Mouse (Mus musculus) intestine, embryonic 14.5 days (tissue): ENCODE data around the gene Mrpl53. TPM values are rescaled to one million over a fixed set of nuclear protein-coding genes. Genes with fewer than 3 reads are reported as not detected.

ENCODE experiments used
- ATAC-seq: fragments of 200-750 bp; cut with Nextera tagmentation; replicated peaks from 2 replicates; pipeline ENCODE4 v1.8.0; 2017; ENCODE audit warnings: low read depth, moderate number of reproducible peaks, moderate TSS enrichment, moderate library complexity; ENCODE audit not compliant: low FRiP score, low TSS enrichment
- DNase-seq: peaks from one replicate; pipeline ENCODE4 v3.0.0-alpha.2; 2018; ENCODE audit warnings: low spot score
- H3K27ac ChIP-seq: fragments of 300-500 bp; sonication (generic); 2 replicates; pipeline ENCODE4 v1.5.1; 2014; ENCODE audit warnings: low read depth, mild to moderate bottlenecking, control low read depth
- H3K27me3 ChIP-seq: fragments of 300-500 bp; sonication (generic); replicated peaks from 2 replicates; pipeline ENCODE4 v1.6.1; 2014; ENCODE audit warnings: low read length, control low read depth; ENCODE audit not compliant: control insufficient read depth, insufficient read depth
- H3K36me3 ChIP-seq: fragments of 300-500 bp; sonication (generic); 2 replicates; pipeline ENCODE4 v1.6.1; 2014; ENCODE audit warnings: low read length, control low read depth; ENCODE audit not compliant: control insufficient read depth, insufficient read depth
- H3K4me1 ChIP-seq: fragments of 300-500 bp; sonication (generic); replicated peaks from 2 replicates; pipeline ENCODE4 v1.6.1; 2014; ENCODE audit warnings: low read length, control low read depth, mixed read lengths; ENCODE audit not compliant: control insufficient read depth, insufficient read depth
- H3K4me2 ChIP-seq: fragments of 300-500 bp; sonication (generic); 2 replicates; pipeline ENCODE4 v1.6.1; 2014; ENCODE audit warnings: low read length
- H3K4me3 ChIP-seq: fragments of 300-500 bp; sonication (generic); 2 replicates; pipeline ENCODE4 v1.5.1; 2014; ENCODE audit warnings: low read depth, low read length, control low read depth, mixed read lengths
- H3K9ac ChIP-seq: fragments of 300-500 bp; sonication (generic); 2 replicates; pipeline ENCODE4 v1.6.1; 2014; ENCODE audit warnings: mild to moderate bottlenecking, low read length
- H3K9me3 ChIP-seq: fragments of 300-500 bp; sonication (generic); 2 replicates; pipeline ENCODE4 v1.6.1; 2016; ENCODE audit warnings: low read length, control low read depth; ENCODE audit not compliant: control insufficient read depth
- WGBS: fragments of 180-500 bp; shearing (Covaris S2); extraction: QIAGEN DNeasy Blood & Tissue Kit; methylation state at CpG from one replicate; pipeline ENCODE4 v1.1.7; 2014; 5-methylcytosine and 5-hydroxymethylcytosine counted together
- polyA plus RNA-seq: library from polyadenylated mRNA; unstranded; fragments of >200 nt; fragmentation: Nextera tagmentation; extraction: Ambion mirVana; gene quantifications from 2 replicates; pipeline ENCODE4 v1.2.1, GENCODE M21; 2014

Gene Mrpl53
- polyA plus RNA-seq, 1 experiment from 2014 or later = 136 TPM

GRCm38 (mm10) chr6:83116373-83117164, 7.7 kb downstream of the Mrpl53 start:
- Histone ChIP-seq H3K9me3 (no peaks in the 10 kb centered on the region), H3K4me3 (peak overlapping the region; percentile 79), H3K27ac (no peak overlapping the region), H3K4me2 (peak overlapping the region; percentile 95), H3K4me1 (peaks cover 25% of the 10 kb centered on the region), H3K36me3 (peaks cover 32% of the 10 kb centered on the region), H3K9ac (peak overlapping the region; percentile 80), H3K27me3 (no peaks in the 10 kb centered on the region)
- DNase-seq (no peak), ATAC-seq (no peak)
- WGBS = 76% methylated on average over 11 of the region's 11 CpGs

- DNase-seq = no peak
- no peak overlapping the region for H3K4me3 ChIP-seq
- no peak overlapping the region for H3K27ac ChIP-seq
- 87% methylated on average over 4 of the region's 4 CpGs for WGBS
- H3K27me3 ChIP-seq = no peaks in the 10 kb centered on the region
- H3K9ac ChIP-seq = no peak overlapping the region
- no peak overlapping the region for H3K4me2 ChIP-seq
- no peaks in the 10 kb centered on the region for H3K9me3 ChIP-seq
- H3K4me1 ChIP-seq = peaks cover 25% of the 10 kb centered on the region
- ATAC-seq = no peak
- H3K36me3 ChIP-seq = peaks cover 31% of the 10 kb centered on the region
Measured at GRCm38 (mm10) chr6:83117165-83117438, 8.3 kb downstream of the Mrpl53 start.

DNA sequence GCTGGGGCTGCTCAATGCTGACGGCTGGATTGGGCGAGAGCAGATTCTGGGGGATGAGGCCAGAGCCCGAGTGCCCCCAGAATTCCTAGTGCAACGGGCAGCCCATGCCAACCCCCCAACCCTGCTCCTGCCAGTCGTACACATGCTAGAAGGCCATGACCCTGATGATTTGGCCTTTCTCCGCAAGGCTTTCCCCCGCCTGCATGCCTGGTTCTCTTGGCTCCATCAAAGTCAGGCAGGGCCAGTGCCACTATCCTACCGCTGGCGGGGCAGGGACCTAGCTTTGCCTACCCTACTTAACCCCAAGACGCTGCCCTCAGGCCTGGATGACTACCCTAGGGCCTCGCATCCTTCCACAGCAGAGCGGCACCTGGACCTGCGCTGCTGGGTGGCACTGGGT, 8.8 kb downstream of the Mrpl53 start:
- H3K9me3 ChIP-seq = no peaks in the 10 kb centered on the region
- H3K4me1 ChIP-seq = peaks cover 30% of the 10 kb centered on the region
- H3K4me2 ChIP-seq = no peak overlapping the region
- no peak overlapping the region for H3K4me3 ChIP-seq
- no peak for DNase-seq
- no peaks in the 10 kb centered on the region for H3K27me3 ChIP-seq
- H3K27ac ChIP-seq = no peak overlapping the region
- no peak overlapping the region for H3K9ac ChIP-seq
- ATAC-seq = no peak
- H3K36me3 ChIP-seq = peaks cover 31% of the 10 kb centered on the region
- 89% methylated on average over 13 of the region's 13 CpGs for WGBS

DNA sequence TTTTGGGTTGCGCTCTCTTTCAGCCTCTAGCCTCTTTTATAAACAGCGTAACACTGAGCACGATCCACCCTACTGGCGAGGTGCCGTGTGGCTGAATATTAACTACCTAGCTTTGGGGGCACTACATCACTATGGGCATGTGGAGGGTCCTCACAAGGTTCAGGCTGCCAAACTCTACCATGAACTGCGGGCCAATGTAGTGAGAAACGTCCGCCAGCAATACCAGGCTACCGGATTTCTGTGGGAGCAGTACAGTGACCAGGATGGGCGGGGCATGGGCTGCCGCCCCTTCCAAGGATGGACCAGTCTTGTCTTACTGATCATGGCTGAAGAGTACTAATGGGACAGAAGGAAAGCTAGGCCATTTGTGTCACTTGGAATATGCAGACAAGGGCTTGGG, 9.5 kb downstream of the Mrpl53 start:
- H3K9ac ChIP-seq = no peak overlapping the region
- H3K4me1 ChIP-seq = peaks cover 35% of the 10 kb centered on the region
- no peaks in the 10 kb centered on the region for H3K27me3 ChIP-seq
- DNase-seq (no peak), ATAC-seq (no peak)
- H3K9me3 ChIP-seq = no peaks in the 10 kb centered on the region
- peaks cover 31% of the 10 kb centered on the region for H3K36me3 ChIP-seq
- H3K4me3 ChIP-seq = no peak overlapping the region
- H3K4me2 ChIP-seq = no peak overlapping the region
- WGBS = 78% methylated on average over 11 of the region's 11 CpGs
- no peak overlapping the region for H3K27ac ChIP-seq

DNA sequence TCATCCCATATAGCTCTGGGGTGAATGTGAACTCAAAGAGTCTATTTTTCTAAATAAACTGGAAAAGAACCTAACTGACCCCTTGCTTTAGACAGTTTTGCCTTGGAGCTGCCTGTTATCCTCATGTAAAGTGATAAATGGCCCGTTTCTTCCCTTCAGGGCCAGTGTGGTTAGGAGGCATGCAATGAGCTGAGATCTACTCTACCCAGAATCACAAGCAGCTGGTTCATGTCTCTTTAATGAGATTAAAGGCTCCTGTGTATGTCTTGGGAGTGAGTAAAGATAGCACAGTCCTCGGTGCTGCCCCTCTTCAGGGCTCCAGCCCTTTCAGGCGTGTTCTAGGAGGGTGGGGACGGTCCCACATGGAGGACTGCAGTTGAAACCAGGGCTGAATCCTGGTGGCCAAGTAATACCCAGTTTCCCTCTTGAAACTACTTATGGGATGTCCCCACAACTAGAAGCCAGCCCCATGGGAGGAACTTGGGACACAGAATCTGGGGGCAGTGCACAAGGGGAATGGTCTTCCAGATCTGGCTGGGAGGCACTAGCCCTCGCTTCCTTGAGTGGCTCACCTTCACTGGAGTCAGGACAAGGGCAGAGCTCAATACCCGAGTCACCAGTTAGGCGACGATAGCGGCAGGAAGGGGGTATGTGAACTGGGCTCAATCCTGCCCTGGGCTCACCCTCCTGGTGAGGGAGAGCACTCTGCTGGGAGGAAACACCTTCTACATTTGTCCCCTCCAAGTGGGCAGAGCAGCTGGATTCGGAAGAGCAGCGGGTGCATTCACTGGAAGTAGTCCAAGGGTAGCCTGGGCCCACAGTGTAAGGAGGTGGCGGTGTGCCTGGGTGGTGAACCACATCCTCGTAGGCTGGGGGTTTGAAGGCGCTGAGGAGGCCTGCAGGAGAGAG, 10.2 kb downstream of the Mrpl53 start:
- no peak overlapping the region for H3K4me2 ChIP-seq
- DNase-seq (no peak), ATAC-seq (no peak)
- peaks cover 31% of the 10 kb centered on the region for H3K36me3 ChIP-seq
- no peak overlapping the region for H3K27ac ChIP-seq
- H3K9me3 ChIP-seq = no peaks in the 10 kb centered on the region
- H3K9ac ChIP-seq = no peak overlapping the region
- 82% methylated on average over 14 of the region's 14 CpGs for WGBS
- no peak overlapping the region for H3K4me3 ChIP-seq
- H3K27me3 ChIP-seq = no peaks in the 10 kb centered on the region
- peaks cover 39% of the 10 kb centered on the region for H3K4me1 ChIP-seq

DNA sequence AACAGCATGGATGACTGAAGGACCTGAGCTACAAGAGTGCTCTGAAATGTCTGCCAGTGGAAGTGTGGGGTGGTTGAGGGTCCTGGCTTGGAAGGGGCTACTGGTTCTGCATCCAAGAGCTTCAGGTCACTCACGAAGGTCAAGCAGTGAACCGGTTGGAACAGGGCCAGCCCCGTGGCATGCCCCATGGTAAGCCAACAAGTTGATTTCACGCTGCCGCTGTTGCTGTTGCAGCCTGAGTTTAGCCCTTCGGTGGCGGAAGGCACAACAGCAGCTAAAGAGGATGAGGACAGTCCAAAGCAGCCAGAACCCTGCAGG, 10.9 kb downstream of the Mrpl53 start:
- Histone ChIP-seq H3K9me3 (no peaks in the 10 kb centered on the region), H3K27me3 (no peaks in the 10 kb centered on the region), H3K4me2 (no peak overlapping the region; the same call in 1 of the 2 replicates), H3K36me3 (peaks cover 31% of the 10 kb centered on the region), H3K9ac (no peak overlapping the region), H3K4me1 (peaks cover 40% of the 10 kb centered on the region), H3K4me3 (peak overlapping the region; percentile 82; the same call in 1 of the 2 replicates), H3K27ac (peak overlapping the region; percentile 38; the same call in 1 of the 2 replicates)
- ATAC-seq = no peak
- no peak for DNase-seq
- WGBS = 81% methylated on average over 7 of the region's 7 CpGs

GRCm38 (mm10) chr6:83120930-83121862, 12.4 kb downstream of the Mrpl53 start, which contains the start of gene Wbp1:
Gene Wbp1 (minus strand): TSS chr6:83121559.
- H3K36me3 ChIP-seq = peaks cover 31% of the 10 kb centered on the region
- H3K9ac ChIP-seq = peak within 1 kb of the TSS; percentile 88
- H3K4me2 ChIP-seq = peak within 1 kb of the TSS; percentile 96
- peaks cover 35% of the 10 kb centered on the region; the same call in 1 of the 2 replicates for H3K4me1 ChIP-seq
- DNase-seq = peak; percentile 94
- peak within 1 kb of the TSS; percentile 82 for H3K4me3 ChIP-seq
- no peaks in the 10 kb centered on the region for H3K27me3 ChIP-seq
- ATAC-seq = peak; percentile 93
- peak within 1 kb of the TSS; percentile 94 for H3K27ac ChIP-seq
- WGBS = under 1% methylated on average over 38 of the region's 38 CpGs
- H3K9me3 ChIP-seq = no peaks in the 10 kb centered on the region
